Mouse (Mus musculus): ENCODE results near the gene Vps13d.

DNA sequence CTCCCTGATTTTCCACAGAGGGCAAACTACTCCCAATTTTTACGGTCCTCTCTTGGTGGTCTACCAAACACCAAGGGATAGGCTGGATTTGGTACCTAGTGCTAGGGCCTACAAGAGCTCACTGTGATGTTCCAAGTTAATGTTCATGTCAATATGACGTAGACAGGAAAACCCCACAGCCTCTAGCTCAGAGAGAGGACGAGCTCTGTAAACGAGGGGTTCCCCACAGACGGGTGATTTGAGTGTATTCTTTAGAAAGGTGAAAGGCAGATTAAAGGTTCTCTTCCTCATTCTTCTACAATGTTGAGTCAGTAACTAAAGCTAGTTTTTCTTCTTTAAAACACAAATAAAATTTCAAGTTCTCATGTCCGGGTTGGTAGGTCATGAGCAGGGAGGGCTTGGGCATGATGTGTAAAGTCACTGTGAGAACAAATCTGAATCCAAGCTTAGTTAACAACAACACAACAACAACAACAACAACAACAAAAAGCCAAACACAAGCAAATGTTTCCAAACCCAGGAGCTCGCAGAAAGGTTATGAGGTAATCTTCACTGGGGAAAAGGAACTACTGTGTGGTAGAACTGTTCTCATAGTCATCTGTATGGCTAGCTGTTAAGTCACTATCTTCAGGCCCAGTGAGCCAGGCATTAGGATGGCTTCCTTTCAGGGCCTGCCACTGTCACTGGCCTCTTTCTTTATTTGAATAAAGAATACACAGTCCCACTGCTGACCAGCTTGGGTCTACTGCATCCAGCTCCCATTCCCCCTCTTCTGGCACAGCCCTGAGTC, 208.6 kb downstream of the Vps13d start:
- TF ChIP-seq CTCF (IDR thresholded peaks at IDR 0.05; ENCODE audit: low read depth, low read length) (no peak), EP300 (IDR thresholded peaks at IDR 0.05; ENCODE audit: insufficient read depth, low read depth, low read length) (no peak)
